9 mouse cellular contexts compared by ENCODE assay signal in the genomic region with DNA sequence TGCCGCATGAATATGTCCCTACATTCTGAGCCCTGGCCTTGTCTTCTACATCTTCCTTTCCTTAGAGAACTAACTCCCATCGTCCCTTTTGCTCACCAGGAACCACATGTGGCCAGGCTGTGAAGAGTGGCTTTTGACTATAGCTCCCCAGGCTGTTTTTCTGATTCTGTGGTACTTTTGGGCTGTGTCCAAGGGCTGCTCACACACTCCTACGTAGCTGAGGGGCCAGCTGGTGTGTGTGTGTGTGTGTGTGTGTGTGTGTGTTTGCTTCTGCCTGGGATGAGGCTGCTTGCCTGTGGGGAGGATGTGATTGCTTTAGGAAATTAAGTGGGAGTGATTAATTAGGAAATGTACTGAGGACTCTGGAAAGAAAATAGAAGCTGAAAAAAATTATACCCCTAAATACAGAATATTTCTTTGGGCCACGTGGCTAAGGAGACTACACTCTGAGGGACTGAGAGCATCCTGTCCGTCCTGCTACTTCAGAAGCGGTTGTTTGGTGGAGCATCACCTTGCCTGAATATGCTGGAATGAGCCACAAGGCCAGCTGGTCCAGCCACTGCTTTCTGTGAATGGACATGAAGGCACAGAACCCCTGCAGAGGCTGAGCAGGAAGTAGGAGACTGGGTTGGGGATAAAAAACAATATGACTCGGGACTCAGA. TPM values are rescaled to one million over a fixed set of nuclear protein-coding genes. Genes with fewer than 3 reads are reported as not detected.
A peak's percentile ranks its signal among the peaks of the same experiment; 100 is the strongest.
DNase-seq lines count a peak whose midpoint lies in the region; ATAC-seq and TF ChIP-seq lines count a peak whose summit lies in the region.
"Had no signal": no experiment of that assay in that cellular context is flagged by ENCODE, and none has a peak within 500 bp of the region (broad histone marks: within the 10 kb centered on the region; RNA-seq: fewer than 3 reads in every experiment).

No protein-coding gene starts in this region.

- H3K4me3 ChIP-seq in forebrain, embryonic 15.5 days: no peak overlapping the region
- H3K4me3 ChIP-seq in forebrain, embryonic 10.5 days: no peak overlapping the region
- no peak overlapping the region for H3K4me3 ChIP-seq in stomach, embryonic 14.5 days (ENCODE audit: low read depth, low read length)
- H3K4me3 ChIP-seq in stomach, postnatal 0 days (ENCODE audit: low read depth, low read length): no peak overlapping the region
- H3K4me3 ChIP-seq in liver, embryonic 11.5 days (ENCODE audit: low read depth, low read length): no peak overlapping the region

- no peaks in the 10 kb centered on the region for H3K36me3 ChIP-seq in forebrain, embryonic 15.5 days
- H3K36me3 ChIP-seq in forebrain, embryonic 10.5 days (replicated peaks): no peaks in the 10 kb centered on the region
- no peaks in the 10 kb centered on the region for H3K36me3 ChIP-seq in stomach, embryonic 14.5 days (ENCODE audit: control insufficient read depth, insufficient read depth, low read length)
- H3K36me3 ChIP-seq in stomach, postnatal 0 days (ENCODE audit: control insufficient read depth, insufficient read depth, low read length): no peaks in the 10 kb centered on the region
- H3K36me3 ChIP-seq in liver, embryonic 11.5 days (ENCODE audit: control insufficient read depth, insufficient read depth, low read length): no peaks in the 10 kb centered on the region; the same call in 1 of the 2 replicates

- 0 out of 2 replicates have a peak overlapping the region, but pooled peaks have one; percentile 48 for H3K27ac ChIP-seq in forebrain, embryonic 15.5 days (replicated peaks)
- H3K27ac ChIP-seq in forebrain, embryonic 10.5 days: no peak overlapping the region
- no peak overlapping the region for H3K27ac ChIP-seq in stomach, embryonic 14.5 days (ENCODE audit: low read length)
- H3K27ac ChIP-seq in stomach, postnatal 0 days (replicated peaks): no peak overlapping the region
- no peak overlapping the region for H3K27ac ChIP-seq in liver, embryonic 11.5 days (ENCODE audit: low read depth, low read length)

- ATAC-seq in forebrain, embryonic 15.5 days (replicated peaks): peak; percentile 81
- peak; percentile 67; the same call in 1 of the 2 replicates for ATAC-seq in stomach, embryonic 14.5 days (ENCODE audit: insufficient number of reproducible peaks, insufficient read depth, low FRiP score, low read depth)
- no peak for ATAC-seq in stomach, postnatal 0 days (ENCODE audit: low FRiP score, low TSS enrichment)
- ATAC-seq in activated CD4-positive, CD25-positive, alpha-beta regulatory T cell, adult 4 months: no peak
- no peak for ATAC-seq in liver, embryonic 11.5 days (replicated peaks; ENCODE audit: low FRiP score)

- no peak for TF ChIP-seq EP300 in stomach, postnatal 0 days (optimal IDR thresholded peaks at IDR 0.05)

- no peaks in the 10 kb centered on the region for H3K9me3 ChIP-seq in forebrain, embryonic 15.5 days
- H3K9me3 ChIP-seq in forebrain, embryonic 10.5 days: no peaks in the 10 kb centered on the region
- no peaks in the 10 kb centered on the region for H3K9me3 ChIP-seq in stomach, embryonic 14.5 days (ENCODE audit: control insufficient read depth, low read depth, low read length)
- H3K9me3 ChIP-seq in stomach, postnatal 0 days (ENCODE audit: control insufficient read depth, low read length): no peaks in the 10 kb centered on the region
- H3K9me3 ChIP-seq in liver, embryonic 11.5 days (ENCODE audit: control insufficient read depth, low read length): no peaks in the 10 kb centered on the region

- peaks cover 10% of the 10 kb centered on the region for H3K4me1 ChIP-seq in forebrain, embryonic 15.5 days
- peaks cover 9% of the 10 kb centered on the region; the same call in 1 of the 2 replicates for H3K4me1 ChIP-seq in forebrain, embryonic 10.5 days
- peaks cover 6% of the 10 kb centered on the region; the same call in 1 of the 2 replicates for H3K4me1 ChIP-seq in stomach, embryonic 14.5 days (ENCODE audit: control insufficient read depth, insufficient read depth, low read length)
- H3K4me1 ChIP-seq in stomach, postnatal 0 days (replicated peaks; ENCODE audit: control insufficient read depth, insufficient read depth): no peaks in the 10 kb centered on the region
- no peaks in the 10 kb centered on the region for H3K4me1 ChIP-seq in liver, embryonic 11.5 days (replicated peaks; ENCODE audit: control insufficient read depth, insufficient read depth, low read length)

- H3K4me2 ChIP-seq in forebrain, embryonic 15.5 days (replicated peaks): no peak overlapping the region
- no peak overlapping the region for H3K4me2 ChIP-seq in stomach, embryonic 14.5 days (replicated peaks; ENCODE audit: low read depth, low read length)
- H3K4me2 ChIP-seq in stomach, postnatal 0 days (replicated peaks; ENCODE audit: low read depth): no peak overlapping the region
- H3K4me2 ChIP-seq in liver, embryonic 11.5 days: no peak overlapping the region

- 58% methylated on average over 7 of the region's 7 CpGs for WGBS in forebrain, embryonic 15.5 days
- 79% methylated on average over 7 of the region's 7 CpGs for WGBS in forebrain, embryonic 10.5 days
- 62% methylated on average over 7 of the region's 7 CpGs for WGBS in stomach, embryonic 14.5 days
- WGBS in stomach, postnatal 0 days: 63% methylated on average over 7 of the region's 7 CpGs
- WGBS in liver, embryonic 11.5 days: 70% methylated on average over 7 of the region's 7 CpGs

- DNase-seq in forebrain, embryonic 10.5 days (ENCODE audit: extremely low spot score, low spot score): no peak
- no peak for DNase-seq in stomach, postnatal 0 days (ENCODE audit: low spot score)
- DNase-seq in left cerebral cortex, adult 9 months (ENCODE audit: low spot score in 2 of 2): peak; percentile 40 to 81
- no peak for DNase-seq in embryo, embryonic 9.5 days (ENCODE audit: extremely low spot score)
- no peak for DNase-seq in liver, embryonic 11.5 days (ENCODE audit: low spot score)

- TF ChIP-seq CTCF in stomach, postnatal 0 days (IDR thresholded peaks at IDR 0.05; ENCODE audit: low read depth): no peak

- no peaks in the 10 kb centered on the region for H3K27me3 ChIP-seq in forebrain, embryonic 15.5 days
- peaks cover 5% of the 10 kb centered on the region; the same call in 1 of the 2 replicates for H3K27me3 ChIP-seq in forebrain, embryonic 10.5 days (ENCODE audit: poor library complexity, severe bottlenecking)
- no peaks in the 10 kb centered on the region for H3K27me3 ChIP-seq in stomach, embryonic 14.5 days (ENCODE audit: control insufficient read depth, insufficient read depth, low read length)
- H3K27me3 ChIP-seq in stomach, postnatal 0 days (ENCODE audit: control insufficient read depth, insufficient read depth, low read length): no peaks in the 10 kb centered on the region
- H3K27me3 ChIP-seq in liver, embryonic 11.5 days (replicated peaks; ENCODE audit: control insufficient read depth, insufficient read depth, low read length): no peaks in the 10 kb centered on the region

- no peak overlapping the region for H3K9ac ChIP-seq in forebrain, embryonic 15.5 days (replicated peaks)
- H3K9ac ChIP-seq in stomach, embryonic 14.5 days (replicated peaks; ENCODE audit: low read depth, low read length): no peak overlapping the region
- H3K9ac ChIP-seq in stomach, postnatal 0 days (ENCODE audit: low read length): no peak overlapping the region
- no peak overlapping the region for H3K9ac ChIP-seq in liver, embryonic 11.5 days (ENCODE audit: low read depth, low read length)

RNA-seq across cellular contexts. Expression of gene Slit3, which starts 21.8 kb away (rescaled TPM):
- 5.9 and 6.4 TPM in 2 replicates for polyA plus RNA-seq in forebrain, embryonic 15.5 days (2015; fragmentation: Nextera tagmentation; extraction: Ambion mirVana)
- 4.8 and 4.9 TPM in 2 replicates for polyA plus RNA-seq in forebrain, embryonic 10.5 days (2016; fragmentation: Nextera tagmentation; extraction: Ambion mirVana)
- 18.3 and 22.0 TPM in 2 replicates for polyA plus RNA-seq in stomach, embryonic 14.5 days (2014; fragmentation: Nextera tagmentation; extraction: Ambion mirVana)
- 8.1 and 8.2 TPM in 2 replicates for polyA plus RNA-seq in stomach, postnatal 0 days (2015; fragmentation: Nextera tagmentation; extraction: Ambion mirVana)
- not detected for polyA plus RNA-seq in activated CD4-positive, CD25-positive, alpha-beta regulatory T cell, adult 4 months (2017; shearing (Covaris generic))
- 6.4 and 6.8 TPM in 2 replicates for polyA plus RNA-seq in liver, embryonic 11.5 days (2014; fragmentation: Nextera tagmentation; extraction: Ambion mirVana)
- polyA plus RNA-seq: C2C12 had no signal

Comparison
In these comparisons a context has a peak if more than half of its experiments do, and no peak if none do; other contexts are left out.
1. ATAC-seq: peak in forebrain, embryonic 15.5 days (single experiment) and stomach, embryonic 14.5 days (single experiment); none in stomach, postnatal 0 days (single experiment), activated CD4-positive, CD25-positive, alpha-beta regulatory T cell, adult 4 months (single experiment) and liver, embryonic 11.5 days (single experiment).
2. DNase-seq: peak in left cerebral cortex, adult 9 months (2 of 2); none in forebrain, embryonic 10.5 days (single experiment), stomach, postnatal 0 days (single experiment), embryo, embryonic 9.5 days (single experiment) and liver, embryonic 11.5 days (single experiment).